Mouse (Mus musculus): ENCODE results near the gene Nup37. TPM values are rescaled to one million over a fixed set of nuclear protein-coding genes. Genes with fewer than 3 reads are reported as not detected.

The Nup37 gene
- polyA plus RNA-seq, 1 experiment: 4.9 TPM

DNA sequence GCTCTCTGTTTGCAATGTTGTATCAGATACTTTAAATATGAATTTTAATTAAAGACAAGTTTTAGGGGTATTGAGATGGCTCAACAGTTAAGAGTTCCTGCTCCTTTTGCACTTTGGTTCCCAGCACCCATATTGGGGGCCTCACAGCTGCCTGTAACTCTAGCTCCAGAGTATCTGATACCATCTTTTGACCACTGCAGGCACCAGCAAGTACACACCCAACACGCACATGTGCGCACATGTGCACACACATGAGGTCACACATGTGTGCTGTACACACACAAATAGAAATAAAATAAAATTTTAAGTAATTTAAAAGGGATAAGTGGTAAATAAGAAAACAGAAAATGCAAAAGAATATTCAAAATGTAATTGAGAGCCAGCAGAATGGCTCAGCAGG is 81.2 kb downstream of the Nup37 start:
- no peak for DNase-seq (ENCODE audit: low read depth)

Other genes with a start within 250 kb of the Nup37 start
- not detected in 2 replicates for gene Pmch, start 55.9 kb upstream of the Nup37 start, polyA plus RNA-seq (2012; rRNA removed)
- 0.24 and 0.34 TPM in 2 replicates for gene Parpbp, start 51 bp upstream of the Nup37 start, polyA plus RNA-seq (2012; rRNA removed)
- gene Washc3, start 54.1 kb downstream of the Nup37 start, polyA plus RNA-seq (2012; rRNA removed): 33.4 and 35.2 TPM in 2 replicates
- gene Dram1, start 232.1 kb downstream of the Nup37 start, polyA plus RNA-seq (2012; rRNA removed): 69.9 and 108 TPM in 2 replicates
- gene Gnptab, start 232.1 kb downstream of the Nup37 start, polyA plus RNA-seq (2012; rRNA removed): 17.6 and 25.2 TPM in 2 replicates

Measured in gonadal fat pad, adult 2 months (tissue).